Mouse (Mus musculus) activated CD4-positive, CD25-positive, alpha-beta regulatory T cell, adult 9 weeks (primary cell): ENCODE measurements around the gene Lzic. TPM values are rescaled to one million over a fixed set of nuclear protein-coding genes. Genes with fewer than 3 reads are reported as not detected.

Experiments used
- polyA plus RNA-seq: library from polyadenylated mRNA; unstranded; fragments of 100-300 nt; shearing (Covaris generic); gene quantifications from one replicate; pipeline ENCODE4 v1.2.1, GENCODE M21; 2017

The Lzic gene
- polyA plus RNA-seq, result 40.3 TPM

DNA sequence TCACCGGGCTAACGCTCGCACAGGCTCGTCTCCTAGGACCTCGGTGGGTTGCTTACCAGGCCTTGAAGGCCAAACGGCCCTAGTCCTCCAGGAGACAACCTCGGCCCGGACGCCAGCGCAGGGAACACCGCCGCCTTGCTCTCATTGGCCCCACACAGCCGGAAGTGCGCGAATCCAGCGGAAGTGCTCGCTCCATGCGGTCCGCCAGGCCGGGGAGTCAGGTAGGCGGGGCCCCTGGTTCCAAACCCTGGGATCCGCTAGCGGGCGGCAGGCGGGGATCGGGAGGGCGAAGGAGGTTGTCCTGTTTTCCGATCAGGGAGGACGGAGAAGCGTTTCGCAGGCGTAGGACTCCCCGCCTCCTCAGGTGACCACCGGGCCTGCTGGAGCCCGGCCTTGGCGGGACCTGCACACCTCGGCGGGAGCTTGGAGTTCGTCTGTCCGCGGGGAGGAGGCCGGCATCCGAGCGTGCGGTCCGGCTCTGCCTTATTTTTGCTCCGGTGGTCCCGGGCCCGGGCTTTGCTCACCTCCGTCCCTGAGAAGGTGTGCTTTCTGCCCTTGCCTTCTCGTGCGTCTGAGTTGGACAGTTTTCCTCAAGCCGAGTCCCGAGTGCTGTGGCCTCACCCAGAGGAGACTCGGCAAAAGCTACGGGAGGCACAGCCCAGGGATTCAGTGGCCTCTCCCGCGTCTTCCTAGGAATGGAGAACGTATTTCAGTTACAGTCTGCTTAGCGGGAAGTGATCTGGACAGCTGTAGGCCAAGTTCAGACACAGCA is at the start of gene Lzic, which contains the start of gene Nmnat1:
Gene Lzic, plus strand, starts transcription at position 177 of the 772 bp plus-strand sequence.
Gene Nmnat1, minus strand, starts transcription at position 150 of the 772 bp plus-strand sequence.

GRCm38 (mm10) chr4:149454879-149455278 is 30.1 kb upstream of the Lzic start, which contains the start of gene Rbp7:
TSS of gene Rbp7 (minus strand) at chr4:149454978.

GRCm38 (mm10) chr4:149477078-149477477 is 8.0 kb upstream of the Lzic start, which contains the start of gene Tmem274:
TSS of gene Tmem274 (plus strand) at chr4:149477378.

GRCm38 (mm10) chr4:149517868-149518340 is 32.9 kb downstream of the Lzic start, which contains the start of gene Ctnnbip1:
TSS of gene Ctnnbip1 (plus strand) at chr4:149518236.

Other genes with a start within 250 kb of the Lzic start
- gene Kif1b, start 177.5 kb upstream of the Lzic start, polyA plus RNA-seq, result 8.0 TPM
- 30.8 TPM for gene Ube4b, start 58.5 kb upstream of the Lzic start, polyA plus RNA-seq
- gene Rbp7, start 30.3 kb upstream of the Lzic start, polyA plus RNA-seq, result not detected
- 0.61 TPM for gene Tmem274, start 7.9 kb upstream of the Lzic start, polyA plus RNA-seq
- gene Nmnat1, start within 50 bp of the Lzic start, polyA plus RNA-seq, result 12.1 TPM
- 0.38 TPM for gene Ctnnbip1, start 33.0 kb downstream of the Lzic start, polyA plus RNA-seq
- gene Clstn1, start 101.2 kb downstream of the Lzic start, polyA plus RNA-seq, result 2.9 TPM
- 372 TPM for gene Pik3cd, start 217.3 kb downstream of the Lzic start, polyA plus RNA-seq